Mouse (Mus musculus): ENCODE data around the gene Olfr15.

Olfr15 gene

GRCm38 (mm10) chr16:3872216-3873047, 41.8 kb downstream of the Olfr15 start, which contains the start of gene Naa60:
Gene Naa60 (plus strand): TSS chr16:3872375.
- in situ Hi-C loops (cut with MboI), result no loop called here

DNA sequence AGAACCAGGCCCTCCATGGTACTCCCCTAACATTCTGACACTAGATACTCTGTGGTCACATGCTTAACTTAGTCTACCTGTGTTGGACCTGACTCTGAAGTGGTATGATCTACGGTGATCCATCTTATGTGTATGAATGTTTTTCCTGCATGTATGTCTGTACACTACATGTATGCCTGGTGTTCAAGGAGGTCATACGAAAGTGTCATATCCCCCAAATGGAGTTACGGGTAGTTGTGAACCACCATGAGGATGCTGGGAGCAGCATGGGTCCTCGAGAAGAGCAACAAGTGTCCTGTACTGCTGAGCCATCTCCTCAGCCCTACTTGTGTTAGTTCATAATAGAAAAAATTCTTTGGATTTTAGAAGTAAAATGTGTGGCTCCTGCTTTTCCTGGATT, 45.7 kb downstream of the Olfr15 start:
- in situ Hi-C loops (cut with MboI), result no loop called here

DNA sequence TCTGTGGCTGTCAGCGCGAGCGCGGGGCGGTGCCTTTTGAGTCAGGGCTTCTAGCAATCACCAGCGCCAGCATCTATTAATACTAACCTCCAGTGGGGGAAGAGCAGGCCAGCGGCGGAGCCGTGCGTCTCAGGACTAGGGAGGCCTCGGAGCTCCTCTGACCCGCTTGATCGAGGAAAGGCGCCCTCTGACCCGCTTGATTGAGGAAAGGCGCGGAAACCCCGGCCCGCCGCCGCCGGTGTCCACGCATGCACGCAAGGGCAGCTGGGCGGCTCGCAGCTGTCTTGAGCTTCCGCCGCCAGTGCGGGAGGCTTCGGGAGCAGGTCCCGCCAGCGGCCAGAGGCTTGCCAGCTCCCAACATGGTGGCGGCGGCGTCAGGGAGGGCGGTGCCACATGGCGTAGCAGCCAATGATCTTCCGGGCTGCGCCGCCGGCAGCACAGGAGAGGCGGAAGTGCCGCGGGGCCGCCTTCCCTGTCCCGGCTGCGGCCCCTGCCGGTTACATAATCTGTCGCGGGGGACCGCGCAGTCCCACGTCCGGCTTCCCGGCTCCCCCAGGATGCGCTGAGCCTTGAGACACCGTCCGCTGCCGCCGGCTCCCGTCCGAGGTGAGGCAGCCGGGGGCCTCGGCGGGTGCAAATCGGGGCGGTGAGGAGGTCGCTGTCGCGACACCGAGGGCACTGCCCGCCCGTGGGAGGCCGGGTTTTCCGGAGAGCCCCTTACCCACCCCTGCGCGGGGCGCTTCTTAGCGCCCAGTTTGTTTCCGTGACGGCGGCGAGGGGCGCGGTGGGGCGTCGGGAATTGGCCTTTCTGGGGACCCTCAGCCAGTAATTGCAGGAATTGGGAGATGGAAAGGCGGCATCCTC, 53.8 kb downstream of the Olfr15 start, which contains the start of the genes Zfp597 and Gm20695:
Gene Zfp597 (minus strand): TSS at position 361 of the 864 bp plus-strand sequence.
Gene Gm20695 (plus strand): TSS at position 448 of the 864 bp plus-strand sequence.
- in situ Hi-C loops (cut with MboI), result loop anchor here (5.0 kb wide), 1 partner anchor 37 kb away; the partner anchor contains the start of gene Zfp174

- in situ Hi-C loops (cut with MboI), result no loop called here
Measured at GRCm38 (mm10) chr16:3885065-3885670, 54.5 kb downstream of the Olfr15 start.

DNA sequence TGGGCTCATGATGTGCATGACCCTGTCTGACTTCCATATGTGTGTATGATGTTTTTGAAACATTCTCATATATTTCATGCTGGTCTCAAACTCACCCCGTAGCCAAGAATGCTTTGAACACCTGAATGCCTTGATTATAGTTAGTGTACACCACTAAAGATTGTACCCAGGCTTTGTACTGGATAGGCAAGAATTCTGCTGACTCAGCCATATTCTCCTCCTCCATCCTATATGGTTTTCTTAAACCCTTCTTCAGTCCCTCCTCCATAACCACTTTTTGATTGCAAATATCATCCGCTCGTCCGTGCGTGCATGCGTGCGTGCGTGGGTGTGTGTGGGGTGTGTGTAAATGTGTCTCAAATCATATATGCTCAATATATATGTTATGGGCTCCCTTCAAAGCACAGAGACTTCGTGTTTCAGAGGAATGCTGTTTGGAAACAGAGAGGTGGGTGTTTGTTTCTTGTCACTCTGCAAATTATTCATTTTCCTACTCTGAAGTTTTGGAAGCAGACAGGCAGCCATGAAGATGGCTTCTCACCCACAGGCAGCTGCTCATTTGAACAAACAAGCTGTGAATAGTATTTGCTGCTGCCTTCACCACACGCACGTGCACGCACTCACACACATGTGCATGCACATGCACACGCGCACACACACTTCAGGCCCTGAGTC, 61.1 kb downstream of the Olfr15 start:
- in situ Hi-C loops (cut with MboI), result no loop called here

GRCm38 (mm10) chr16:3893739-3894138, 63.1 kb downstream of the Olfr15 start:
- in situ Hi-C loops (cut with MboI), result no loop called here

Data from mature B cell (primary cell).